Mouse (Mus musculus): ENCODE results near the gene Adap1. TPM values are rescaled to one million over a fixed set of nuclear protein-coding genes. Genes with fewer than 3 reads are reported as not detected.

Gene Adap1
- polyA plus RNA-seq (2012; rRNA removed; ENCODE audit: low replicate concordance): 23.1 and 40.8 TPM in 2 replicates

GRCm38 (mm10) chr5:139325395-139325966 is at the start of gene Adap1:
Adap1 (minus strand) TSS chr5:139325622.

GRCm38 (mm10) chr5:139352317-139352716 is 26.9 kb upstream of the Adap1 start, which contains the start of gene Cyp2w1:
Cyp2w1 (plus strand) TSS chr5:139352617.

GRCm38 (mm10) chr5:139351134-139351533 is 25.7 kb upstream of the Adap1 start, which contains the start of gene Cox19:
Cox19 (minus strand) TSS chr5:139351418.

GRCm38 (mm10) chr5:139252081-139252909 is 73.1 kb downstream of the Adap1 start, which contains the start of gene Get4:
Get4 (plus strand) TSS chr5:139252324.

Other genes with a start within 250 kb of the Adap1 start
- 6.4 and 7.6 TPM in 2 replicates for gene Prkar1b, start 175.6 kb downstream of the Adap1 start, polyA plus RNA-seq (2012; rRNA removed; ENCODE audit: low replicate concordance)
- gene Dnaaf5, start 175.4 kb downstream of the Adap1 start, polyA plus RNA-seq (2012; rRNA removed; ENCODE audit: low replicate concordance): 19.0 and 30.5 TPM in 2 replicates
- 29.3 and 52.6 TPM in 2 replicates for gene Sun1, start 125.0 kb downstream of the Adap1 start, polyA plus RNA-seq (2012; rRNA removed; ENCODE audit: low replicate concordance)
- gene Get4, start 73.3 kb downstream of the Adap1 start, polyA plus RNA-seq (2012; rRNA removed; ENCODE audit: low replicate concordance): 72.3 and 133 TPM in 2 replicates
- gene Cox19, start 25.8 kb upstream of the Adap1 start, polyA plus RNA-seq (2012; rRNA removed; ENCODE audit: low replicate concordance): 126 and 169 TPM in 2 replicates
- 0.37 and 0.52 TPM in 2 replicates for gene Cyp2w1, start 27.0 kb upstream of the Adap1 start, polyA plus RNA-seq (2012; rRNA removed; ENCODE audit: low replicate concordance)
- 63.0 and 67.3 TPM in 2 replicates for gene Gpr146, start 52.1 kb upstream of the Adap1 start, polyA plus RNA-seq (2012; rRNA removed; ENCODE audit: low replicate concordance)
- 2.9 TPM in 2 replicates for gene C130050O18Rik, start 79.7 kb upstream of the Adap1 start, polyA plus RNA-seq (2012; rRNA removed; ENCODE audit: low replicate concordance)
- gene Gper1, start 97.5 kb upstream of the Adap1 start, polyA plus RNA-seq (2012; rRNA removed; ENCODE audit: low replicate concordance): 2.6 and 2.9 TPM in 2 replicates
- gene 3110082I17Rik, start 134.9 kb upstream of the Adap1 start, polyA plus RNA-seq (2012; rRNA removed; ENCODE audit: low replicate concordance): 8.9 and 11.4 TPM in 2 replicates
- gene Zfand2a, start 158.9 kb upstream of the Adap1 start, polyA plus RNA-seq (2012; rRNA removed; ENCODE audit: low replicate concordance): 9.3 and 16.1 TPM in 2 replicates
- gene Uncx, start 217.9 kb upstream of the Adap1 start, polyA plus RNA-seq (2012; rRNA removed; ENCODE audit: low replicate concordance): not detected in 2 replicates